Comparison of ENCODE assay signal across 9 mouse cellular contexts in the genomic region with DNA sequence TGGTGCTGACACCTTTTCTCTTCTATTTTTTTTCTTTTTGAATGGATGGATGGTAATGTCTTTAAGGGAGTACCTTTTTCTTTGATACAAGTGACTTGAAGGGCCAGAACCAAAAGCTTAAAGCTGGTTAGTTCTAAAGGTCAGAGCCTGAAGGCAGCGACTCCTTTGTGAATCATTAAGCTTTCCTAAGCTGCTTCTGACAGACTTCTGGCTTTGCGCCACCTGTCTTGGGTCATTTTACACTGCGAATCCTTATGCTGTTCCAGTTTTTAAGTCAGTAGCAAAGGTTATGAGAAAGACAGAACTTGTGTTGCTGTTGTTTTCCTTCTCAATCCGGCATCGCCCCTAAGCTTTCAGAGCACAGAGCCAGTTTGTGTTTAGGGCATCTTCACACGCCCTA.
DNase-seq lines count a peak whose midpoint lies in the region; ATAC-seq lines count a peak whose summit lies in the region.
"Had no signal": no experiment of that assay in that cellular context is flagged by ENCODE, and none has a peak within 500 bp of the region (broad histone marks: within the 10 kb centered on the region; RNA-seq: fewer than 3 reads in every experiment).

No protein-coding gene starts in this region.

- DNase-seq in cerebellum, adult 11-12 months, result peak; percentile 26
- no peak for DNase-seq in cerebellum, adult 11 months
- peak; percentile 9 to 43 for DNase-seq in urinary bladder, postnatal 36 days (ENCODE audit: low spot score in 2 of 2)
- no peak for DNase-seq in urinary bladder, postnatal 4 days (ENCODE audit: low spot score in 2 of 2)
- peak; percentile 54 for DNase-seq in retina, postnatal 1 day
- DNase-seq in layer of hippocampus, postnatal 36 days, result no peak

- no peak overlapping the region for H3K4me2 ChIP-seq in kidney, embryonic 14.5 days (replicated peaks; ENCODE audit: low read depth, low read length)

- H3K4me3 ChIP-seq in kidney, embryonic 14.5 days (ENCODE audit: low read length), result no peak overlapping the region

- H3K27ac ChIP-seq in kidney, embryonic 14.5 days (ENCODE audit: low read depth, low read length), result peak overlapping the region; percentile 65; the same call in 1 of the 2 replicates

- H3K9me3 ChIP-seq in kidney, embryonic 14.5 days (ENCODE audit: control insufficient read depth, low read length), result no peaks in the 10 kb centered on the region
- H3K9me3 ChIP-seq: megakaryocyte, embryonic 14.5 days had no signal

- no peaks in the 10 kb centered on the region for H3K27me3 ChIP-seq in kidney, embryonic 14.5 days (ENCODE audit: control insufficient read depth, insufficient read depth, low read length)

- H3K4me1 ChIP-seq in kidney, embryonic 14.5 days (ENCODE audit: control insufficient read depth, insufficient read depth, low read length), result peaks cover 19% of the 10 kb centered on the region

- no peaks in the 10 kb centered on the region for H3K36me3 ChIP-seq in kidney, embryonic 14.5 days (ENCODE audit: control insufficient read depth, insufficient read depth, low read length)

- no peak overlapping the region for H3K9ac ChIP-seq in kidney, embryonic 14.5 days (ENCODE audit: low read depth, low read length)

- WGBS in kidney, embryonic 14.5 days, result 33% methylated on average over 6 of the region's 6 CpGs

- ATAC-seq in kidney, embryonic 14.5 days (ENCODE audit: low FRiP score, low TSS enrichment), result no peak
- no peak for ATAC-seq in granulocyte monocyte progenitor cell, adult 5-6 weeks (replicated peaks; ENCODE audit: poor library complexity, severe bottlenecking)

Comparison
In these comparisons a context has a peak if more than half of its experiments do, and no peak if none do; other contexts are left out.
1. DNase-seq: peak in cerebellum, adult 11-12 months (single experiment), urinary bladder, postnatal 36 days (2 of 2) and retina, postnatal 1 day (single experiment); none in cerebellum, adult 11 months (single experiment), urinary bladder, postnatal 4 days (0 of 2) and layer of hippocampus, postnatal 36 days (0 of 2).